Mouse (Mus musculus) thymus, adult 2 months (tissue): ENCODE measurements around the gene Cnnm3. TPM values are rescaled to one million over a fixed set of nuclear protein-coding genes. Genes with fewer than 3 reads are reported as not detected.

ENCODE experiments used
- DNase-seq: peaks from one replicate; pipeline ENCODE4 v3.0.0; 2021
- H3K27ac ChIP-seq: fragments of 200-500 bp; 2 replicates; pipeline ENCODE4 v1.5.1; 2012; ENCODE audit warnings: low read length, control low read depth; ENCODE audit not compliant: control insufficient read depth, insufficient read depth
- H3K27me3 ChIP-seq: fragments of 200-500 bp; 2 replicates; pipeline ENCODE4 v1.6.1; 2012; ENCODE audit warnings: mild to moderate bottlenecking, low read length, moderate library complexity, mixed read lengths; ENCODE audit not compliant: control insufficient read depth, insufficient read depth
- H3K36me3 ChIP-seq: fragments of 200-500 bp; 2 replicates; pipeline ENCODE4 v1.6.1; 2012; ENCODE audit warnings: mild to moderate bottlenecking, low read length, moderate library complexity; ENCODE audit not compliant: control insufficient read depth, insufficient read depth
- H3K4me1 ChIP-seq: fragments of 200-500 bp; replicated peaks from 2 replicates; pipeline ENCODE4 v1.6.1; 2012; ENCODE audit warnings: low read length; ENCODE audit not compliant: control insufficient read depth, insufficient read depth
- H3K4me3 ChIP-seq: fragments of 200-500 bp; 2 replicates; pipeline ENCODE4 v1.5.1; 2012; ENCODE audit warnings: mild to moderate bottlenecking, low read length, control low read depth, moderate library complexity; ENCODE audit not compliant: control insufficient read depth, insufficient read depth
- CTCF ChIP-seq: fragments of 200-500 bp; IDR thresholded peaks from 2 replicates; pipeline ENCODE4 v1.5.1; 2012; ENCODE audit warnings: mild to moderate bottlenecking, control low read depth, low read length, moderate library complexity, borderline replicate concordance; ENCODE audit not compliant: control insufficient read depth, poor library complexity, insufficient read depth; ENCODE audit errors: extremely low read depth
- POLR2A ChIP-seq: fragments of 200-500 bp; IDR thresholded peaks from 2 replicates; pipeline ENCODE4 v1.6.1; 2012; ENCODE audit warnings: mild to moderate bottlenecking, low read length, control low read depth, moderate library complexity; ENCODE audit not compliant: control insufficient read depth, poor library complexity, insufficient read depth; ENCODE audit errors: extremely low read depth
- WGBS: fragments of 180-500 bp; shearing (Covaris S2); methylation state at CpG from one replicate; pipeline ENCODE4 v1.1.7; 2018; 5-methylcytosine and 5-hydroxymethylcytosine counted together
- polyA plus RNA-seq: library from polyadenylated mRNA; depleted of rRNA; stranded (reverse); fragments of >200 nt; gene quantifications from 2 replicates; pipeline ENCODE4 v1.2.3, GENCODE M21; 2012

The Cnnm3 gene
- polyA plus RNA-seq, 1 experiment: 51.2 TPM

DNA sequence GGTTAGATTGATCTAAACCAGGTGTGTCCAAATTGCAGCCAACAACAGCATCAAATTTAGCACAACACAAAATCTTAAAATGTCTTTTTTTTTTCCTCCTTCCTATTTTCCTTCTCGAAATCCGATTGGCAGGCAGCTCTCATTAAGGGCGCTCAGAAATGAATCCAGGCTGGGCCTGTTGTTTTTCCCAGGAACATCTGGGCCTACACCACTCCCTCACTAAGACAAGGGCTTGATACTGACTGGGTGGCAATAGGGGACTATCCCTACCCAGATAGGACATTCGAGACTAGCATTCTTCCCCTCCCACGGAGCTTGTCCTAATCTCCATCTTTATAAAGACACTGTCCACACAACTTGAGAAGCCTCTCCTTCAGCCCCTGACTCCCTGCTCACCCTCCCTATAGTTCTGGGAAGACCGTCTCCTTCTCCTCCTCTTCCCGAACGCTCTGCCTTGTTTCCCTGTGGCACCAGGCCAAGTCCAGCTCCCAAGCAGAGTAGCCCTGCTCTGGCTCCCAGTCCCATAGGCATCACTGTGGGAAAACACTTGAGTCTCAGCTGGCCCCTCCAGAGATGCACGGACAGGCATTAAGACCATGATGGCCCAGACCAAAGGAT, 36.4 kb downstream of the Cnnm3 start:
- TF ChIP-seq CTCF: no peak
- Histone ChIP-seq H3K27me3 (no peaks in the 10 kb centered on the region), H3K36me3 (no peaks in the 10 kb centered on the region), H3K4me1 (peaks cover 5% of the 10 kb centered on the region), H3K27ac (no peak overlapping the region), H3K4me3 (no peak overlapping the region)
- 92% methylated on average over 9 of the region's 9 CpGs for WGBS
- no peak for DNase-seq

DNA sequence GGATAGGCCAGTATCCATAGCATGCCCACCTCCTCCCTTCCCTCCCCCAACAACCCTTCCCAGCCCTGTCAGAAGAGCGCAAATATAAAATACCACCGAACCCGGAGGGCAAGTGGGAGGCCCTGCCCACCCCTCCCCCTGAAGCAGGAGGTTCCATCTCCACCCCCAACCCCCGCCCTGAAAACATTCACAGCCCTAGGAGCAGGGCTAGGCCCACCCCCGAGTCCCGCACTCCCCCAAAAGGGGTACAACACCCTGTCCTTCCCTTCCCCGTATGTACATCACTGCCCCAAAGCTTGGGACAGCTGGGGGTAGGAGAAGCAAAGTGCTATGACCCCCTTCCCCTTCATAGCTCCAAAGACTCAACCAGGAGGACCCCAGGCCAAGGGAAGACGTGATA, 37.1 kb downstream of the Cnnm3 start:
- TF ChIP-seq POLR2A: no peak
- Histone ChIP-seq H3K36me3 (no peaks in the 10 kb centered on the region), H3K4me1 (peaks cover 5% of the 10 kb centered on the region), H3K27ac (no peak overlapping the region), H3K27me3 (no peaks in the 10 kb centered on the region), H3K4me3 (no peak overlapping the region)
- WGBS: 89% methylated on average over 8 of the region's 8 CpGs
- no peak for DNase-seq

DNA sequence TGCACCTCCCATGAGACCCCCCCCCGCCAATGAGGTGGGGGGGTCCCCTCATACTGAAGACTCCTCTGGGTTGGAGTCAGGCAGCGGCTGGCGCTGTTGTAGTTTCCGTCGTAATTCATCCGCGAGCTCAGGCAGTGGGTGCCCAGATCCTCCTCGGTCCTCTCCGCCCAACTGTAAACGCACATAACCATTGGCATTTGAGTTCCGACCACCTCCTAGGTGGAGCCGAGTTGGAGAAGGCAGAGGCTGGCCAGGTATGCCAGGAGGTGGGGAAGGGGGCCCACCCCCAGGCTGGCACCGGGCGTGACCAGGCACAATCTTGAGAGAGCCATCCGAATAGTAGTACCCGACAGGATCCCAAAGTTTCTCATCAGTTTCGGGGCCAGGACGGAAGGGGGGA, 37.8 kb downstream of the Cnnm3 start:
- TF ChIP-seq POLR2A (no peak), CTCF (no peak)
- H3K27me3 ChIP-seq: no peaks in the 10 kb centered on the region
- no peak for DNase-seq
- H3K4me3 ChIP-seq: no peak overlapping the region
- H3K27ac ChIP-seq: no peak overlapping the region
- H3K4me1 ChIP-seq: peaks cover 5% of the 10 kb centered on the region
- 97% methylated on average over 18 of the region's 18 CpGs for WGBS
- H3K36me3 ChIP-seq: no peaks in the 10 kb centered on the region

DNA sequence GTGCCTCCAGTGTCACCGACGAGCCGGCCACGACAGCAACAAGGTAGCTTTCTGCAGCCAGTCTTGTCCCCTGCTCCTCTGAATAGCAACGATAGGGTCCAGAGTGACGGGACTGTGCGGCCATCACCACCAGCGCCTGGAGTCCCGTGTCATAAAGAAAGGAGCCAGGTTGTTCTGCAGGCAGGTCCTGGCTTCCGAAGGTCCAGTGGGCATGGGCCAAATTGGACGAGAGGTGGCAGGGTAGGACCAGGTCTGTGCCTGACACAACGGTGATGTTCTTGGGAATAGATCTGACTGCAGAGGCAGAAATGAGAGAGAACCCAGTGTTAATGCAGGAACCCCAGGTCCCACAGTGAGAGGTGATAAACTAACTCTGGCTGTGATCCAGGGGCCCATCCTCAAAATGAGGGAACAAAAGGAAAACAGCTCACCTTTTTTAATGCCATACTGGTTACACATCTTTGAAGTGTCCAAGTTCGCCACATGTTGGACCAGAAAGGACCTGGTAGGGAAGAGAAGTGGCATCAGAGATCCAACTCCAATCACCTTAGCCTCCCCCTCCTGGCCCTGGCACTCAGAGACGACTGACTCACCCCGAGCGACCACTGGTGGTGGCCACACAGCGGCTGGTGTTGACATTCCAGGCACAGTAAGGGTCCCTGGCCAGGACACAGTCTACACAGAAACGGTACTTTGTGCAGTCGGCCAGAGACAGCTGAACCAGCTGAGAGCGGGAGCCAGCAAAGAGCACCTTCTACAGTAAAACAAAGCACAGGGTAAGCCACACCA, 38.6 kb downstream of the Cnnm3 start:
- no peak overlapping the region for H3K4me3 ChIP-seq
- H3K4me1 ChIP-seq: peaks cover 5% of the 10 kb centered on the region
- no peak overlapping the region for H3K27ac ChIP-seq
- H3K27me3 ChIP-seq: no peaks in the 10 kb centered on the region
- WGBS: 95% methylated on average over 20 of the region's 20 CpGs
- no peak for DNase-seq
- TF ChIP-seq POLR2A (no peak), CTCF (no peak)
- no peaks in the 10 kb centered on the region for H3K36me3 ChIP-seq

DNA sequence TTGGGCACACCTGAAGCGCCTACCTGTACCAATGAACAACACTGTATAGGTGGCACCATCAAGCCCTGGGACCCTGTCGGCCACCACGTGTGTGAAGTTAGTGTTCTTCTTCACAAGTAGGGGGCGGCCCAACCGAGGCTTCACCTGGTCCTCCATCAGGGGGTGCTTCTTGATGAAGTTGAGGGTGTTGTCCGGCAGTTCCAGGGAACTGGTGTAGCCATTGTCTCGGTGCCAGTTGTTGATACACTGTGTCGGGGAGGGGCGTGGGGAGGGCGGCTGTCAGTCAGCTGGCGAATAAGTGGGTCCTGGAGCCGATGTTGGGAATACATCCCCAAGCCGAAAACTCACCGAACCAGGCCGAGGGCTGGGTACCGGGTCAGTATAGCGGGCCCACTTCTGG, 40.2 kb downstream of the Cnnm3 start:
- no peak for TF ChIP-seq POLR2A
- no peak for TF ChIP-seq CTCF
- Histone ChIP-seq H3K36me3 (no peaks in the 10 kb centered on the region), H3K27ac (no peak overlapping the region), H3K4me3 (no peak overlapping the region), H3K27me3 (no peaks in the 10 kb centered on the region), H3K4me1 (peaks cover 15% of the 10 kb centered on the region)
- no peak for DNase-seq
- 92% methylated on average over 17 of the region's 17 CpGs for WGBS

DNA sequence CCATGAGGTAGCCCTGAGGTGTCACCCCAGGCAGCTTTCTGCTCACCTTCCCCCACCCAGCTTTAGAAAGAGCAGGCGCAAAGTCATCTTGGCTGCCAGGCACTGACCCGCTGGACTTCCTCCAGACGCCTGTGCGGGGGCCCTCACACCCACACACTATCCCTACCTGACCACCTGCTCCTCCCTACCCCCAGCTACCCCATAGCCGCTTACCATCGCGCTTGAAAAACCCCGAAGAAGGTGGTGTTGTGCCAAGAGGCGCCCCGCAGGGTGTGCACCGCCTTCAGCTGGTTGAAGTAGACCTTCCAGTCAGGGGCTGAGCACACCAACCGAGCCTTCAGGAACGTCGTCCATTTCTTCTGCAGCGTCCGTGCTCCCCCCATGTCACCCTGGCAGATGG, 40.8 kb downstream of the Cnnm3 start:
- no peaks in the 10 kb centered on the region for H3K36me3 ChIP-seq
- no peaks in the 10 kb centered on the region; the same call in 1 of the 2 replicates for H3K27me3 ChIP-seq

More for the DNA sequence above, 40.8 kb downstream of the Cnnm3 start:
- DNase-seq: no peak
- 83% methylated on average over 16 of the region's 16 CpGs for WGBS
- no peak overlapping the region for H3K4me3 ChIP-seq
- TF ChIP-seq POLR2A: no peak
- TF ChIP-seq CTCF: no peak
- peaks cover 20% of the 10 kb centered on the region for H3K4me1 ChIP-seq
- H3K27ac ChIP-seq: no peak overlapping the region
